Mouse (Mus musculus): ENCODE measurements around the gene Fbxo2. TPM values are rescaled to one million over a fixed set of nuclear protein-coding genes. Genes with fewer than 3 reads are reported as not detected.
"Not testable (repeated sequence)": the region's sequence is repeated elsewhere in the genome, so short reads cannot be mapped to it uniquely, and the experiment has no call there.

Fbxo2 gene
- polyA plus RNA-seq, 2 experiments = 4.2 to 4.3 TPM

DNA sequence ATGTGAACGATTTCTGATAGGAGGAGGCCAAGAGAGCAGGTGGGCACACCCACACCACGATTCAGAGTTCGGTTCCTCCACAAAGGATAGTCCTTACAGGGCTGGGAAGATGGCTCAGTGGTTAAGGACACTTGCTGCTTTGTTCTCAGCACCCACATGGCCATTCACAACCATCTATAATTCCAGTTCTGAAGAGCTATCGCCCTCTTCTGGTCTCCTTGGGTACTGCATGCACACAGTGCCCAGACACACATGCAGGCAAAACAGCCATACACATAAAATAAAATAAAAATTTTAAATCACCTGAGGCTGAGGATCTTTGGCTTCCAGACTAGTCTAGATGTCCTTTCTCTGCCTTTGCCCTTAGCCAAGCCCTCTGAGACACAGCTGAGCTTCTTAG, 43.0 kb upstream of the Fbxo2 start:
- WGBS = 77% methylated on average over 4 of the region's 4 CpGs
- ATAC-seq (ENCODE audit: low FRiP score, low read depth) = no peak
- no peak overlapping the region for H3K4me2 ChIP-seq (replicated peaks; ENCODE audit: low read depth, low read length, severe bottlenecking)

DNA sequence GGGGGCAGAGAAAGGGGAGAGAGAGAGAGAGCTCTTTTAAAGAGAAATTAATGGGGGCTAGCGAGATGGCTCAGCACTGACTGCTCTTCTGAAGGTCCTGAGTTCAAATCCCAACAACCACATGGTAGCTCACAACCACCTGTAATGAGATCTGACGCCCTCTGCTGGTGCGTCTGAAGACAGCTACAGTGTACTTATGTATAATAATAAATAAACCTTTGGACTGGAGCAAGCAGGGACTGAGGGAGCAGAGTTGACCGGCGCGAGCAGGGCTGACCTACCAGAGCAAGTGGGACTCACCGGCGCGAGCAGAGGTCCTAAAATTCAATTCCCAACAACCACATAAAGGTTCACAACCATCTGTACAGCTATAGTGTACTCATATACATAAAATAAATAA, 40.8 kb upstream of the Fbxo2 start:
- WGBS = 88% methylated on average over 9 of the region's 9 CpGs
- not testable (repeated sequence) for H3K36me3 ChIP-seq (ENCODE audit: control insufficient read depth, insufficient read depth, low read length)

More for the DNA sequence above, 43.0 kb upstream of the Fbxo2 start:
- H3K9me3 ChIP-seq (ENCODE audit: control insufficient read depth, low read length) = no peaks in the 10 kb centered on the region
- no peak overlapping the region for H3K4me3 ChIP-seq (replicated peaks; ENCODE audit: low read length)
- TF ChIP-seq POLR2A (IDR thresholded peaks at IDR 0.05; ENCODE audit: borderline replicate concordance, extremely low read depth, insufficient read depth, insufficient read length) = no peak
- H3K27ac ChIP-seq (replicated peaks; ENCODE audit: low read depth, low read length) = no peak overlapping the region
- peaks cover 12% of the 10 kb centered on the region for H3K4me1 ChIP-seq (ENCODE audit: control insufficient read depth, insufficient read depth, low read length)
- H3K27me3 ChIP-seq (ENCODE audit: control insufficient read depth, insufficient read depth, low read length) = no peaks in the 10 kb centered on the region
- no peak for DNase-seq (ENCODE audit: low spot score)
- no peaks in the 10 kb centered on the region for H3K36me3 ChIP-seq (ENCODE audit: control insufficient read depth, insufficient read depth, low read length)
- no peak overlapping the region for H3K9ac ChIP-seq (ENCODE audit: low read depth, low read length, severe bottlenecking)

DNA sequence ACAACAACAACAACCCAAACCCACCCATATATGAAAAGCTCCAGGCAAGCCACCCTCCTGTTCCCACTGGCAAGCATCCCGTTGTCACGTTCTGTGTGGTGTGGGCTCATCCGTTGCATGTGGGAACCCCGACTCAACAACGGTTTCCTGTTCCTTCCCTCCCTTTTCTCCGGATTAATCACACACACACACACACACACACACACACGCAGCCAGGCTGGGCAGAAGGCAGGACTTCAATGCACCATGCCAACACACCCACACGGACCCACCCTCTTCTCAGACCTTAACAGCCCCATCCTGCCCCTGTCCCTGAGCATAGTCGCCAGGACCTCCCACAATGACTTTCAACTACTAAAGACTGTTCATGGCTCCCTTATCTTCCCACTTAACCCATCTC, 39.9 kb upstream of the Fbxo2 start:
- no peaks in the 10 kb centered on the region for H3K36me3 ChIP-seq (ENCODE audit: control insufficient read depth, insufficient read depth, low read length)
- DNase-seq (ENCODE audit: low spot score) = no peak
- 76% methylated on average over 9 of the region's 9 CpGs for WGBS
- H3K4me2 ChIP-seq (replicated peaks; ENCODE audit: low read depth, low read length, severe bottlenecking) = no peak overlapping the region
- no peak overlapping the region for H3K4me3 ChIP-seq (replicated peaks; ENCODE audit: low read length)
- H3K4me1 ChIP-seq (ENCODE audit: control insufficient read depth, insufficient read depth, low read length) = peaks cover 12% of the 10 kb centered on the region
- H3K9me3 ChIP-seq (ENCODE audit: control insufficient read depth, low read length) = no peaks in the 10 kb centered on the region
- H3K27ac ChIP-seq (replicated peaks; ENCODE audit: low read depth, low read length) = no peak overlapping the region
- ATAC-seq (ENCODE audit: low FRiP score, low read depth) = no peak
- H3K27me3 ChIP-seq (ENCODE audit: control insufficient read depth, insufficient read depth, low read length) = no peaks in the 10 kb centered on the region
- no peak for TF ChIP-seq POLR2A (IDR thresholded peaks at IDR 0.05; ENCODE audit: borderline replicate concordance, extremely low read depth, insufficient read depth, insufficient read length)
- no peak overlapping the region for H3K9ac ChIP-seq (ENCODE audit: low read depth, low read length, severe bottlenecking)

More for the DNA sequence above, 40.8 kb upstream of the Fbxo2 start:
- DNase-seq (ENCODE audit: low spot score); H3K4me3 ChIP-seq (replicated peaks; ENCODE audit: low read length); H3K9ac ChIP-seq (ENCODE audit: low read depth, low read length, severe bottlenecking); H3K9me3 ChIP-seq (ENCODE audit: control insufficient read depth, low read length); H3K27me3 ChIP-seq (ENCODE audit: control insufficient read depth, insufficient read depth, low read length); ATAC-seq (ENCODE audit: low FRiP score, low read depth); H3K27ac ChIP-seq (replicated peaks; ENCODE audit: low read depth, low read length); H3K4me2 ChIP-seq (replicated peaks; ENCODE audit: low read depth, low read length, severe bottlenecking): not testable (repeated sequence)
- peaks cover 16% of the 10 kb centered on the region for H3K4me1 ChIP-seq (ENCODE audit: control insufficient read depth, insufficient read depth, low read length)

DNA sequence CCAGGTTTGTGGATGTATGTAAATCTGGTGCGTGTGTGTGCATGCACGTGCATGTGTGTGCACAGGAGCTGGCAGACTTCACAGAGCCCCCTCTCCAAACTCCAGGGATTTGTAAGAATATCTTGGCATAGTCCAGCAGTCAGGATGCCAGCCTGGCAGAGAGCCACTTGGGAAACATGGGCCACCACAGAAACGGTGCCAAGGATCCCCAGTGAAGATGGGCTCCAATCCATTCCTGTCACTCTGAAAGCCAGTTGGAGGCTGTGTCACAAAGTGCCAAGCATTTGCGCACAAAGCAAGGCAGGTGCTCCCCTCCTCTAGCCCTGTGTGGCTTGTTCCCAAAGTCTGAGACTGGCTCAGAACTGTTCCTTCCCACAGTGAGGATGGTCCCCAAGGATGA, 39.1 kb upstream of the Fbxo2 start:
- 74% methylated on average over 4 of the region's 4 CpGs for WGBS
- peaks cover 9% of the 10 kb centered on the region; the same call in 1 of the 2 replicates for H3K4me1 ChIP-seq (ENCODE audit: control insufficient read depth, insufficient read depth, low read length)
- H3K4me3 ChIP-seq (replicated peaks; ENCODE audit: low read length) = no peak overlapping the region
- no peaks in the 10 kb centered on the region for H3K9me3 ChIP-seq (ENCODE audit: control insufficient read depth, low read length)
- H3K27me3 ChIP-seq (ENCODE audit: control insufficient read depth, insufficient read depth, low read length) = no peaks in the 10 kb centered on the region
- DNase-seq (ENCODE audit: low spot score) = no peak
- H3K4me2 ChIP-seq (replicated peaks; ENCODE audit: low read depth, low read length, severe bottlenecking) = no peak overlapping the region
- no peak for ATAC-seq (ENCODE audit: low FRiP score, low read depth)
- TF ChIP-seq POLR2A (IDR thresholded peaks at IDR 0.05; ENCODE audit: borderline replicate concordance, extremely low read depth, insufficient read depth, insufficient read length) = no peak
- no peaks in the 10 kb centered on the region for H3K36me3 ChIP-seq (ENCODE audit: control insufficient read depth, insufficient read depth, low read length)
- H3K27ac ChIP-seq (replicated peaks; ENCODE audit: low read depth, low read length) = no peak overlapping the region
- no peak overlapping the region for H3K9ac ChIP-seq (ENCODE audit: low read depth, low read length, severe bottlenecking)

DNA sequence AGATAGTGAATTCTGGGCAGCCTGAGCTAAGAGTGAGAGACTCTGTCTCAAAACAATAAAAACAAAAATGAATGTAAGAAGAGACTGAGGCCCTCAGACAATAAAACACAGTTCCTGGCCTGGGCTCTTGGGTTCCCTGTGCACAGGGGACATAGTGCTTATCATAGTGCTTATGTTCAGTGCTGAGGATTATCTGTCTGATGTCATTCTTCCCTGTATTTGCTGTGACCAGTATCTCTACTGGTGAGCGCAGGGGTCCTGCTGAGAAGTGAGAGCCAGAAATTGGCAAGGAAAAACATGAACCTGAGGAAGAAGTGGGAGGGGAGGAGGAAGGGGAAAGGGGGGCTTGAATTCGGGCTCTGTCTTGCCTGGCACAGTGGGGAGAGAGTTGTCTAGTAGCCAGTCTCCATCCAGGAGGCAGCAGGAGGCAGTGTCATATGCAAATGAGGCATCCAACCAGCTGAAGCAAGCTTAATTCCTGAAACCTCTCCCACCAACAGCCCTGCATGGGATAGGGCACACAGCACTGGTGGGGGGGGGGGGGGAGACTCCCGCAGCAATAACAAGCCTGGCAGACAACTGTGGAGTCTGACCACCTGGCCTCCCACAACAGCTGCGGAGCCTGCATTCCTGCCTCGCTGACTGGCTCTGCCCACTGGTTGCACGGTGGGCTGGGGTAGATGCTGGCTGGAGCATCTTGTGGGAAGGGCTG, 38.3 kb upstream of the Fbxo2 start:
- peak; percentile 92 for ATAC-seq (ENCODE audit: low FRiP score, low read depth)

More for the DNA sequence above, 38.3 kb upstream of the Fbxo2 start:
- whole genome bisulfite sequencing = 6% methylated on average over 6 of the region's 6 CpGs
- no peaks in the 10 kb centered on the region for H3K27me3 ChIP-seq (ENCODE audit: control insufficient read depth, insufficient read depth, low read length)
- no peak overlapping the region for H3K9ac ChIP-seq (ENCODE audit: low read depth, low read length, severe bottlenecking)
- peak overlapping the region; percentile 26; the same call in 1 of the 2 replicates for H3K27ac ChIP-seq (replicated peaks; ENCODE audit: low read depth, low read length)
- H3K9me3 ChIP-seq (ENCODE audit: control insufficient read depth, low read length) = no peaks in the 10 kb centered on the region
- no peak for TF ChIP-seq POLR2A (IDR thresholded peaks at IDR 0.05; ENCODE audit: borderline replicate concordance, extremely low read depth, insufficient read depth, insufficient read length)
- H3K4me3 ChIP-seq (replicated peaks; ENCODE audit: low read length) = no peak overlapping the region
- peak; percentile 58 for DNase-seq (ENCODE audit: low spot score)
- no peak overlapping the region for H3K4me2 ChIP-seq (replicated peaks; ENCODE audit: low read depth, low read length, severe bottlenecking)
- peaks cover 9% of the 10 kb centered on the region; the same call in 1 of the 2 replicates for H3K4me1 ChIP-seq (ENCODE audit: control insufficient read depth, insufficient read depth, low read length)
- no peaks in the 10 kb centered on the region for H3K36me3 ChIP-seq (ENCODE audit: control insufficient read depth, insufficient read depth, low read length)
